Mouse (Mus musculus): ENCODE measurements around the gene Hbq1a.
"Not testable (repeated sequence)": the region's sequence is repeated elsewhere in the genome, so short reads cannot be mapped to it uniquely, and the experiment has no call there.

GRCm38 (mm10) chr11:32283091-32283777 is 16.6 kb upstream of the Hbq1a start, which contains the start of gene Hba-a1:
- TF ChIP-seq CTCF (IDR thresholded peaks at IDR 0.05; ENCODE audit: control insufficient read depth, insufficient read depth, low read length); POLR2A (IDR thresholded peaks at IDR 0.05; ENCODE audit: borderline replicate concordance, control insufficient read depth, low read depth, low read length): not testable (repeated sequence)

All from bone marrow, adult 2 months (tissue).